Mouse (Mus musculus): ENCODE data around the gene Ifitm5. TPM values are rescaled to one million over a fixed set of nuclear protein-coding genes. Genes with fewer than 3 reads are reported as not detected.

The Ifitm5 gene
- total and polyA plus RNA-seq, 3 experiments: 0.31 to 1.1 TPM; not detected in 1

GRCm38 (mm10) chr7:140949255-140949654 lies 836 bp downstream of the Ifitm5 start:
- Histone ChIP-seq H3K9ac (ENCODE audit: control insufficient read depth, low read depth, low read length, poor library complexity, severe bottlenecking) (no peak overlapping the region), H3K9me3 (replicated peaks; ENCODE audit: insufficient read depth, low read length) (no peaks in the 10 kb centered on the region), H3K4me3 (ENCODE audit: control insufficient read depth in 1 of 2, insufficient read depth in 1 of 2, low read depth in 2 of 2, low read length in 2 of 2) (no peak overlapping the region), H3K4me1 (ENCODE audit: control insufficient read depth in 1 of 2, insufficient read depth in 2 of 2, low read length in 2 of 2) (peaks cover 0 to 22% of the 10 kb centered on the region in 2 experiments; a peak in 3 of 4 replicates), H3K27ac (ENCODE audit: control insufficient read depth, low read depth, low read length) (no peak overlapping the region), H3K79me2 (ENCODE audit: control insufficient read depth, insufficient read depth, low read length, poor library complexity) (peaks cover 15% of the 10 kb centered on the region), H3K36me3 (ENCODE audit: control insufficient read depth in 1 of 2, insufficient read depth in 2 of 2, low read length in 2 of 2) (peaks cover 0 to 19% of the 10 kb centered on the region in 2 experiments; a peak in 2 of 4 replicates), H3K27me3 (ENCODE audit: control insufficient read depth in 1 of 2, insufficient read depth in 2 of 2, low read length in 2 of 2) (no peaks in the 10 kb centered on the region)
- no peak for TF ChIP-seq CHD2 (IDR thresholded peaks at IDR 0.05; ENCODE audit: low read length)
- no peak for TF ChIP-seq MYC (IDR thresholded peaks at IDR 0.05; ENCODE audit: low read depth, low read length)
- no peak for TF ChIP-seq TBP (IDR thresholded peaks at IDR 0.05; ENCODE audit: low read depth, low read length)
- TF ChIP-seq POLR2A (IDR thresholded peaks at IDR 0.05; ENCODE audit: control insufficient read depth in 1 of 2, insufficient read depth in 1 of 2, low read depth in 1 of 2, low read length in 2 of 2, poor library complexity in 1 of 2): no peak
- no peak for TF ChIP-seq ELF1 (IDR thresholded peaks at IDR 0.05; ENCODE audit: low read depth, low read length)
- no peak for TF ChIP-seq ZKSCAN1 (IDR thresholded peaks at IDR 0.05; ENCODE audit: low read depth, low read length)
- no peak for TF ChIP-seq TAL1 (IDR thresholded peaks at IDR 0.05; ENCODE audit: low read length)
- TF ChIP-seq SMC3 (IDR thresholded peaks at IDR 0.05; ENCODE audit: low read depth, low read length): no peak
- no peak for TF ChIP-seq GATA1 (IDR thresholded peaks at IDR 0.05; ENCODE audit: low read depth, low read length)
- no peak for TF ChIP-seq CTCF (IDR thresholded peaks at IDR 0.05 in 2 of 3, conservative IDR thresholded peaks at IDR 0.05 in 1 of 3; ENCODE audit: control insufficient read depth in 1 of 3, insufficient read depth in 1 of 3, low read depth in 2 of 3, low read length in 3 of 3, poor library complexity in 1 of 3, severe bottlenecking in 1 of 3)
- no peak for TF ChIP-seq ZMIZ1 (IDR thresholded peaks at IDR 0.05; ENCODE audit: low read depth, low read length)
- no peak for TF ChIP-seq SIN3A (IDR thresholded peaks at IDR 0.05; ENCODE audit: low read length)
- no peak for TF ChIP-seq GABPA (IDR thresholded peaks at IDR 0.05; ENCODE audit: low read depth, low read length)
- no peak for TF ChIP-seq NELFE (IDR thresholded peaks at IDR 0.05; ENCODE audit: low read depth, low read length)
- DNase-seq (ENCODE audit: low read depth, low spot score): no peak

GRCm38 (mm10) chr7:140948161-140948560 lies 1.9 kb downstream of the Ifitm5 start:
- peaks cover 0 to 9% of the 10 kb centered on the region in 2 experiments; a peak in 2 of 4 replicates for H3K36me3 ChIP-seq (ENCODE audit: control insufficient read depth in 1 of 2, insufficient read depth in 2 of 2, low read length in 2 of 2)
- no peak overlapping the region for H3K9ac ChIP-seq (ENCODE audit: control insufficient read depth, low read depth, low read length, poor library complexity, severe bottlenecking)
- TF ChIP-seq E2F4 (IDR thresholded peaks at IDR 0.05; ENCODE audit: borderline replicate concordance, low read depth, low read length): no peak
- no peak for TF ChIP-seq RCOR1 (IDR thresholded peaks at IDR 0.05; ENCODE audit: low read depth, low read length)
- no peak for TF ChIP-seq KAT2A (conservative IDR thresholded peaks at IDR 0.05; ENCODE audit: low read depth, low read length)
- no peak for TF ChIP-seq ZMIZ1 (IDR thresholded peaks at IDR 0.05; ENCODE audit: low read depth, low read length)
- no peak for TF ChIP-seq MXI1 (IDR thresholded peaks at IDR 0.05; ENCODE audit: low read depth, low read length)
- TF ChIP-seq CTCF (IDR thresholded peaks at IDR 0.05 in 2 of 3, conservative IDR thresholded peaks at IDR 0.05 in 1 of 3; ENCODE audit: control insufficient read depth in 1 of 3, insufficient read depth in 1 of 3, low read depth in 2 of 3, low read length in 3 of 3, poor library complexity in 1 of 3, severe bottlenecking in 1 of 3): no peak
- no peak for TF ChIP-seq CHD2 (IDR thresholded peaks at IDR 0.05; ENCODE audit: low read length)
- no peak for TF ChIP-seq TBP (IDR thresholded peaks at IDR 0.05; ENCODE audit: low read depth, low read length)
- TF ChIP-seq EP300 (IDR thresholded peaks at IDR 0.05; ENCODE audit: low read depth in 1 of 2, low read length in 2 of 2): no peak
- TF ChIP-seq POLR2AphosphoS2 (IDR thresholded peaks at IDR 0.05; ENCODE audit: low read length): no peak
- TF ChIP-seq ELF1 (IDR thresholded peaks at IDR 0.05; ENCODE audit: low read depth, low read length): no peak
- no peak for TF ChIP-seq POLR2AphosphoS5 (IDR thresholded peaks at IDR 0.05; ENCODE audit: borderline replicate concordance, low read depth, low read length)
- DNase-seq (ENCODE audit: low read depth, low spot score): no peak
- H3K9me3 ChIP-seq (replicated peaks; ENCODE audit: insufficient read depth, low read length): no peaks in the 10 kb centered on the region
- H3K79me2 ChIP-seq (ENCODE audit: control insufficient read depth, insufficient read depth, low read length, poor library complexity): peaks cover 4% of the 10 kb centered on the region
- H3K4me3 ChIP-seq (ENCODE audit: control insufficient read depth in 1 of 2, insufficient read depth in 1 of 2, low read depth in 2 of 2, low read length in 2 of 2): no peak overlapping the region
- no peak overlapping the region for H3K27ac ChIP-seq (ENCODE audit: control insufficient read depth, low read depth, low read length)
- no peaks in the 10 kb centered on the region for H3K27me3 ChIP-seq (ENCODE audit: control insufficient read depth in 1 of 2, insufficient read depth in 2 of 2, low read length in 2 of 2)
- peaks cover 0 to 16% of the 10 kb centered on the region in 2 experiments; a peak in 3 of 4 replicates for H3K4me1 ChIP-seq (ENCODE audit: control insufficient read depth in 1 of 2, insufficient read depth in 2 of 2, low read length in 2 of 2)
